Mouse (Mus musculus) CH12.LX (cell line): Measurements from ENCODE around the gene Ndufa4l2. TPM values are rescaled to one million over a fixed set of nuclear protein-coding genes. Genes with fewer than 3 reads are reported as not detected.

Experiments
- DNase-seq: peaks from one replicate; pipeline ENCODE4 v3.0.0-alpha.2; 2013; ENCODE audit errors: extremely low read depth
- H3K27ac ChIP-seq: 2 replicates; pipeline ENCODE4 v1.5.1; 2012; ENCODE audit warnings: low read depth, mild to moderate bottlenecking, control low read depth, moderate library complexity; ENCODE audit not compliant: insufficient read depth
- H3K27me3 ChIP-seq: replicated peaks from 2 replicates; pipeline ENCODE3; 2012; ENCODE audit warnings: inconsistent platforms
- H3K36me3 ChIP-seq, 2 experiments: replicated peaks in 1 of 2; 2 replicates each; pipeline versions ENCODE3 to v1.6.1; 2012; ENCODE audit warnings: inconsistent platforms in 1 of 2, low read length in 1 of 2, mild to moderate bottlenecking in 1 of 2, mixed read lengths in 1 of 2, moderate library complexity in 1 of 2; ENCODE audit not compliant: control insufficient read depth in 1 of 2, insufficient read depth in 1 of 2
- H3K4me1 ChIP-seq, 2 experiments: 2 replicates each; pipeline ENCODE4 v1.6.1; 2012; ENCODE audit warnings: inconsistent platforms in 1 of 2, moderate library complexity in 1 of 2; ENCODE audit not compliant: insufficient read depth in 2 of 2, control insufficient read depth in 1 of 2
- H3K4me2 ChIP-seq: 2 replicates; pipeline ENCODE4 v1.6.1; 2012; ENCODE audit warnings: low read depth, mild to moderate bottlenecking, control low read depth; ENCODE audit not compliant: poor library complexity, insufficient read depth, severe bottlenecking
- H3K4me3 ChIP-seq, 3 experiments: fragments of 150-350 bp in 1 of 3; sonication (generic) in 1 of 3; replicated peaks in 1 of 3; 2 replicates each; pipeline versions ENCODE3 to v1.5.1; 2011 to 2012; ENCODE audit warnings: low read depth in 2 of 3, low read length in 2 of 3, mild to moderate bottlenecking in 2 of 3, moderate library complexity in 2 of 3, control low read depth in 1 of 3, improper control_type of control experiment in 1 of 3, inconsistent platforms in 1 of 3, mixed read lengths in 1 of 3; ENCODE audit not compliant: poor library complexity in 1 of 3
- H3K79me2 ChIP-seq: replicated peaks from 2 replicates; pipeline ENCODE4 v1.6.1; 2012; ENCODE audit warnings: mild to moderate bottlenecking, moderate library complexity; ENCODE audit not compliant: control insufficient read depth, poor library complexity, insufficient read depth, severe bottlenecking; ENCODE audit errors: extremely low read depth
- H3K9ac ChIP-seq: 2 replicates; pipeline ENCODE4 v1.6.1; 2012; ENCODE audit warnings: low read depth, mild to moderate bottlenecking, control low read depth, moderate library complexity; ENCODE audit not compliant: insufficient read depth
- H3K9me3 ChIP-seq: replicated peaks from 2 replicates; pipeline ENCODE3; 2012; ENCODE audit warnings: low read length, inconsistent platforms, mixed read lengths
- BHLHE40 ChIP-seq: IDR thresholded peaks from 2 replicates; pipeline ENCODE4 v1.6.1; 2011; ENCODE audit warnings: mild to moderate bottlenecking, low read depth, low read length, improper control_type of control experiment
- CHD1 ChIP-seq: IDR thresholded peaks from 2 replicates; pipeline ENCODE4 v1.6.1; 2012; ENCODE audit warnings: low read depth, low read length, improper control_type of control experiment, inconsistent platforms
- E2F4 ChIP-seq: IDR thresholded peaks from 2 replicates; pipeline ENCODE4 v1.6.1; 2011; ENCODE audit warnings: low read depth, low read length, improper control_type of control experiment; ENCODE audit not compliant: insufficient replicate concordance
- ELF1 ChIP-seq: IDR thresholded peaks from 2 replicates; pipeline ENCODE4 v1.6.1; 2014; ENCODE audit warnings: low read depth, mild to moderate bottlenecking, inconsistent platforms, low read length, improper control_type of control experiment
- IRF4 ChIP-seq: IDR thresholded peaks from 2 replicates; pipeline ENCODE4 v1.6.1; 2014; ENCODE audit warnings: low read depth, mild to moderate bottlenecking, inconsistent platforms, low read length, improper control_type of control experiment
- JUN ChIP-seq: IDR thresholded peaks from 2 replicates; pipeline ENCODE4 v1.6.1; 2011; ENCODE audit warnings: low read depth, mild to moderate bottlenecking, low read length, improper control_type of control experiment, moderate library complexity; ENCODE audit not compliant: insufficient read depth
- MEF2A ChIP-seq: IDR thresholded peaks from 2 replicates; pipeline ENCODE4 v1.6.1; 2014; ENCODE audit warnings: low read depth, mild to moderate bottlenecking, inconsistent platforms, low read length, improper control_type of control experiment, borderline replicate concordance
- POLR2AphosphoS2 ChIP-seq: IDR thresholded peaks from 2 replicates; pipeline ENCODE4 v1.6.1; 2011; ENCODE audit warnings: low read depth, low read length, improper control_type of control experiment
- RCOR1 ChIP-seq: conservative IDR thresholded peaks from 2 replicates; pipeline ENCODE4 v1.6.1; 2012; ENCODE audit warnings: low read depth, mild to moderate bottlenecking, inconsistent platforms, low read length, improper control_type of control experiment
- SIN3A ChIP-seq: IDR thresholded peaks from 2 replicates; pipeline ENCODE4 v1.6.1; 2012; ENCODE audit warnings: low read length, improper control_type of control experiment, inconsistent platforms
- TBP ChIP-seq: conservative IDR thresholded peaks from 2 replicates; pipeline ENCODE4 v1.6.1; 2011; ENCODE audit warnings: low read depth, low read length, improper control_type of control experiment
- ZC3H11A ChIP-seq: IDR thresholded peaks from 2 replicates; pipeline ENCODE4 v1.6.1; 2012; ENCODE audit warnings: low read depth, mild to moderate bottlenecking, inconsistent platforms, low read length, improper control_type of control experiment
- ZKSCAN1 ChIP-seq: IDR thresholded peaks from 2 replicates; pipeline ENCODE4 v1.6.1; 2012; ENCODE audit warnings: low read depth, inconsistent platforms, low read length, improper control_type of control experiment, borderline replicate concordance
- ZNF384 ChIP-seq: IDR thresholded peaks from 2 replicates; pipeline ENCODE4 v1.6.1; 2012; ENCODE audit warnings: low read depth, low read length, improper control_type of control experiment, inconsistent platforms
- dilution Hi-C: fragments of 300-500 bp; cut with MboI; formaldehyde crosslinking; loops from 2 replicates; pipeline ENCODE4 v1.14.3; 2020; ENCODE audit warnings: low sequenced_read_pairs; ENCODE audit not compliant: extremely low pct_unique_long_range_greater_than_20kb, extremely low pct_ligation_motif_present
- in situ Hi-C: fragments of 300-500 bp; cut with MboI; formaldehyde crosslinking; loops from 3 replicates; pipeline ENCODE4 v1.14.3; 2019; ENCODE audit warnings: low sequenced_read_pairs, low pct_ligation_motif_present, low pct_unique_long_range_greater_than_20kb, mixed read lengths
- polyA plus RNA-seq: library from polyadenylated mRNA; unstranded; fragments of >175 nt; gene quantifications from 2 replicates; pipeline ENCODE4 v1.2.1, GENCODE M21; 2012; ENCODE audit warnings: low read depth; ENCODE audit not compliant: insufficient read length
- total RNA-seq, 2 experiments: library from RNA; depleted of rRNA; stranded (reverse); fragments of 300-350 nt in 1 of 2; fragments of >200 nt in 1 of 2; gene quantifications; 2 replicates each; pipeline ENCODE4 v1.2.3; 2012 to 2014

Ndufa4l2 gene
- total and polyA plus RNA-seq, 3 experiments = 0.47 TPM; not detected in 2

GRCm38 (mm10) chr10:127509051-127509836, 5.5 kb upstream of the Ndufa4l2 start (continued):
- no peak for TF ChIP-seq POLR2AphosphoS2
- no peak for TF ChIP-seq CHD1
- TF ChIP-seq ZKSCAN1 = no peak
- peak; percentile 74; the same call in 1 of the 2 replicates for TF ChIP-seq SIN3A
- 0 out of 2 replicates have a peak, but pooled peaks have one; percentile 26 for TF ChIP-seq RCOR1

- in situ Hi-C loops = loop anchor here (5.0 kb wide), 1 partner anchor 32 kb away; no protein-coding TSS in a partner anchor
- H3K79me2 ChIP-seq = no peaks in the 10 kb centered on the region
- H3K36me3 ChIP-seq = peaks cover 0 to 5% of the 10 kb centered on the region in 2 experiments
- no peaks in the 10 kb centered on the region for H3K9me3 ChIP-seq
- peaks cover 17% of the 10 kb centered on the region for H3K27me3 ChIP-seq
- H3K4me2 ChIP-seq = peak overlapping the region; percentile 70
- peak overlapping the region; percentile 8; the same call in 1 of the 2 replicates for H3K9ac ChIP-seq
- peak; percentile 15 for DNase-seq
- TF ChIP-seq ELF1 (no peak), MEF2A (no peak), ZNF384 (no peak), CHD1 (no peak), SIN3A (no peak), E2F4 (no peak), JUN (no peak), RCOR1 (no peak), BHLHE40 (no peak), TBP (no peak), ZC3H11A (no peak), IRF4 (no peak)
- TF ChIP-seq, all 38 proteins: peak for 0
- H3K4me1 ChIP-seq = peaks cover 26 to 52% of the 10 kb centered on the region in 2 experiments
- no peak overlapping the region for H3K27ac ChIP-seq
- dilution Hi-C loops = no loop called here
- H3K4me3 ChIP-seq = peak overlapping the region in 1 of 3 experiments; percentile 45
These were observed 4.7 kb upstream of the Ndufa4l2 start for GRCm38 (mm10) chr10:127509837-127510701.
